In the genomic region with DNA sequence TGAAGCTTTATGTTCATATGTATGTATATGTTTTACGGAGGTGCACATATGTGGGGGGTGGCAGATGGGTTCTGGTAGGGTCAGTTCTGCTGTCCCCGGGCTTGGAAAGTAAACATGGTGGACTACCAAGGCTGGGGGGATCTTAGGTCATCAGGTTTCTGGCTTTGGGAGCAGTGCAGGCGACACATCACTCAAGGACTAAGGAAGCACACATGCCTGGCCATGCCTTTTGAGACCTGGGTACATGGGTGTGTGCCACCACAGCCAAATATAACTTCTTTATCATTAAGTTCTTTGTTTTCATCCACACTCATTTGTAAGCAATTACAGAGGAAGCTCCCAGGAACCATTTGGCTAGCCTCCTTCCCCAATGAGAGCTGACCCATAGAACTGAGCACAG, we compare ENCODE assay signal across 12 mouse cellular contexts.
"Had no signal": no experiment of that assay in that cellular context is flagged by ENCODE, and none has a peak within 500 bp of the region (broad histone marks: within the 10 kb centered on the region; RNA-seq: fewer than 3 reads in every experiment).

No protein-coding gene starts in this region.

- H3K27me3 ChIP-seq: midbrain, embryonic 13.5 days; neural tube, embryonic 12.5 days; stomach, embryonic 15.5 days had no signal

- DNase-seq: lung, embryonic 14.5 days; lung, postnatal 10 days; lung, postnatal 4 days; right cerebral cortex, postnatal 14 days; thymus, adult 2 months; thymus, postnatal 25 days; thymus, postnatal 4 days had no signal

- H3K4me3 ChIP-seq: midbrain, embryonic 13.5 days; midbrain, embryonic 15.5 days; neural tube, embryonic 12.5 days; stomach, embryonic 15.5 days had no signal

- H3K4me1 ChIP-seq: neural tube, embryonic 12.5 days had no signal

- H3K9me3 ChIP-seq: midbrain, embryonic 13.5 days; midbrain, embryonic 15.5 days; neural tube, embryonic 12.5 days; stomach, embryonic 15.5 days had no signal

- H3K36me3 ChIP-seq: midbrain, embryonic 13.5 days; midbrain, embryonic 15.5 days; neural tube, embryonic 12.5 days; stomach, embryonic 15.5 days had no signal

- H3K27ac ChIP-seq: midbrain, embryonic 13.5 days; midbrain, embryonic 15.5 days; neural tube, embryonic 12.5 days; stomach, embryonic 15.5 days; stomach, postnatal 0 days had no signal

- ATAC-seq: midbrain, embryonic 13.5 days; midbrain, embryonic 15.5 days had no signal
